Mouse (Mus musculus) liver, postnatal 0 days (tissue): ENCODE data around the gene Gm11037.

ENCODE experiments used
- CTCF ChIP-seq: sonication (generic); IDR thresholded peaks from 2 replicates; pipeline ENCODE4 v1.5.1; 2016; ENCODE audit warnings: antibody characterized with exemption, low read depth
- EP300 ChIP-seq: IDR thresholded peaks from 2 replicates; pipeline ENCODE4 v1.6.1; 2016; ENCODE audit warnings: antibody characterized with exemption, low read depth, mild to moderate bottlenecking

GRCm38 (mm10) chr2:131134826-131135400, 1.6 kb downstream of the Gm11037 start:
- no peak for TF ChIP-seq CTCF
- no peak for TF ChIP-seq EP300
